Mouse (Mus musculus) activated CD4-positive, CD25-positive, alpha-beta regulatory T cell, adult 4 months (primary cell): Measurements from ENCODE around the gene Rfx7. TPM values are rescaled to one million over a fixed set of nuclear protein-coding genes. Genes with fewer than 3 reads are reported as not detected.
"Not testable (repeated sequence)": the region's sequence is repeated elsewhere in the genome, so short reads cannot be mapped to it uniquely, and the experiment has no call there.

Experiments used
- ATAC-seq: one replicate; pipeline ENCODE4 v1.8.0; 2017
- polyA plus RNA-seq, 2 experiments: library from polyadenylated mRNA; unstranded; fragments of 100-300 nt; shearing (Covaris generic); gene quantifications; one replicate each; pipeline ENCODE4 v1.2.1; 2017

Rfx7 gene
- polyA plus RNA-seq, 2 experiments from 2014 or later, result 15.6 to 21.0 TPM

DNA sequence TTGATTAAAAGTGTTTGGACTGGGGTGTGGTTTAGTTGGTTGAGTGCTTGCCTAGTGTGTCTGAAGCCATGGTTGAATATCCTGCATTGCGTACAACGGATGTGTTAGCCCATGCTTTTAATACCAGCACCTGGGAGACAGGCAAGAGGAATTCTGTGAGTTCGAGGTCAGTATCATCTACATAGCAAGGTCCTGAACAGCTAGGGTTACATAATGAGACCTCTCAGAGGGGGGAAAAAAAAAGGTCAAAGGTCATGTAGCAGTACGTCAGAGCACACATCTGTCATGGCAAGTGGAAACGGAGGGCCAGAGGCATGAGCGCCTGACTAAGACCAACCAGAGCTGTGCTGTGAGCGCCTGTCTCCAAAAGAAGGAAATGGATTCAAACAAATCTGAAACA lies 133.5 kb downstream of the Rfx7 start:
- ATAC-seq, result no peak

DNA sequence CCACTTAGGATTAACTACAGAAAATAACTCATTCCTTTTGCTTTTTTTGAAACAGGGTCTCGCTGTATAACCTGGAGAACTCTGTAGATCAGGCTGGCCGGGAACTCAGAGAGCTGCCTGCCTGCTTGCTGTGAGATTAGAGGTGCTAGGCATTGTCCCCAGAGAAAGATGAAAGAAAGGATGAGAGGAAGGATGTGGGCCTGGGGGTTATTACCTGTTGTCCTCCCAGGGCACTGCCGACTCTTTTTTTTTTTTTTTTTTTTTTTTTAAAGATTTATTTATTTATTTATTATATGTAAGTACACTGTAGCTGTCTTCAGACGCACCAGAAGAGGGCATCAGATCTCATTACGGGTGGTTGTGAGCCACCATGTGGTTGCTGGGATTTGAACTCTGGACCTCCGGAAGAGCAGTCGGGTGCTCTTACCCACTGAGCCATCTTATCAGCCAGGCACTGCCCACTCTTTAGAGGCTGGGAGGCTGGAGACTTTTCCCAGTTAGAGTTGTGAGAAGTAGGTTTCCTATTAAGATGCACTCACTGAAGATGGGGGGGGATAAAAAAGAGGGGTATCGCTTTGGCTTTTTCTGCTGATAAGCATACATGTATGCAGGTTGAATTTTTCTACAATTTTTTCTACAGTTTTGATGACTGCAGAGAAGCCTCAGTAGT lies 134.4 kb downstream of the Rfx7 start:
- ATAC-seq, result not testable (repeated sequence)

DNA sequence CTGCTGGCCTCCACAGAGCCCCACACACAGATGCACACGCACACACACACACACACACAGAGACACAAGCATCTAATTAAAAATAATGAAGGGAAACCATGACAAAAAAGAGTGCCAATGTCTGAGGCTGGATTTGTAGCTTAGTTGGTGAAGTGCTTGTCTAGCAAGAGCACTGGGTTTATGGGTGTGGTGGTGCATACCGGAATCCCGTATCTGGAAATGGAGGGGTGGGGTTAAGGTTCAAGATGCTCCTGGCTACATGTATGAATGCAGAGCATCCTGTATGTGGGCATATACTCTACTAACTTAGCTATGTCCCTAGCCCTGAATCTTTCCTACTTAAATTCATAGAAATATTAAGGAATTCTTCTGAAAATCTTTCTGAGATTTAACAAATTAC lies 135.1 kb downstream of the Rfx7 start:
- ATAC-seq, result no peak

DNA sequence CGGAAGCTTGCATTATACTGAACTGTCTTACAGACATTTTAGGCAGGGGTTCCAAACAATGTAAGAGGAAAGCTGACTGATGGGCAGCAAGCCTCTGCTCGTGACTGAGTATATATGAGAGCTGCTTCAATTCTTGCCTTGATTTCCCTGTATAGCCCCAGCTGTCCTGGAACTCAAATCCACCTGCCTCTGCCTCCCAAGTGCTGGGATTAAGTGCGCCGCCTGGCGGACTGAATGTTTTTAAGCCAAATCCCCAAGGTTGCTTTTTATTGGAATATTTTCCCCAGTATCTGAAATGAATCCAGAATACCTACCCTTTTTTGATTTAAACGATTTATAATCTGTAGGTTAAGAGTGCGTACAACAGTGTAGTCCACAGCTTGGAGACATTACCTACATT lies 137.3 kb downstream of the Rfx7 start:
- no peak for ATAC-seq

DNA sequence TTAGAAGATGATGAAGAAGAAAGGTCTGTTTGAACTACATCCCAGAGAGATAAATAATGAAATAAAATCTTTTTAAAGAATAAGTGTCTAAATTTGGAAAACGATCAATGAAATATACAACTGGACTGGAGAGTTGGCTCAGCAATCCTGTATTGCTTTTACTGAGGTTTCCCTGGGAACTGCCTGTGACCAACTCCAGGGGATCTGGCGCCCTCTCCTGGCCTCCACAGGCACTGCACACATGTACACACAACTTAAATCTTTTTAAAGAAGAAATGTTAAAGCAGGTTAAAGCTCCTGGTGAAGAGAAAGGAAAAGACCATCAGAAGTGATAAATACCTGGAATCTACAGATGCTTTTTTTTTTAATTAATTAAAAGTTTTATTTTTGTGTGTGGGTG lies 140.3 kb downstream of the Rfx7 start:
- ATAC-seq, result no peak

Other genes with a start within 250 kb of the Rfx7 start
- 10 to 100 TPM; 20.7 to 23.6 TPM for gene Mns1, start 94.2 kb upstream of the Rfx7 start, polyA plus RNA-seq
- 10 to 100 TPM in 1 of 2 experiments, 1 to 10 TPM in 1; 8.1 to 11.3 TPM for gene Tex9, start 40.0 kb upstream of the Rfx7 start, polyA plus RNA-seq
- gene Nedd4, start 130.1 kb downstream of the Rfx7 start, polyA plus RNA-seq, result 1 to 10 TPM; 1.2 to 1.3 TPM